Mouse (Mus musculus): ENCODE measurements at regions not wholly inside any gene's neighbourhood (a gene's known extent, or its start where the extent isn't known, plus 50 kb on each side); places are given as distances from the start of the nearest gene placed in this dataset.
A peak's percentile ranks its signal among the peaks of the same experiment; 100 is the strongest.

DNA sequence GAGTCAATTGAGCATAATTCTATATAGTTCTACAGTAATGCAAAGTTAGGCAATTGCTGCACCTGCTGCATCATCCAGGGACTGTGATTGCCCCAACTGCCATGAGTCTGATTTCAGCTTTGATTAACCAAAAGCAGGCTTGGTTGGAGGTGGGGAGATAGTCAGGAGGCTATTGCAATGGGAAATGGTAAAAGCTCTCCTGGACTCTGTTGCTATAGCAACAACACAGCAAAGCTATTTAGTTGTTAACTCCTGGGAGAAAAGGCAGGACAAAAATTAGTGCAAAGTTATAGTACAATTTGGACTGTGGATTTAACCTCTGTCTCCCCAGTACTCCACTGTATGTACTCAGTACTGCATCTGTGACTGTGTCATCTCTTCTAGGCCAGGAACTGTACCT is 51.7 kb upstream of the Rasgrf1 start:
- DNase-seq (ENCODE audit: low read depth, low spot score): peak; percentile 26

GRCm38 (mm10) chr9:89850491-89851282 is 59.0 kb upstream of the Rasgrf1 start:
- no peak for DNase-seq (ENCODE audit: low read depth, low spot score)

DNA sequence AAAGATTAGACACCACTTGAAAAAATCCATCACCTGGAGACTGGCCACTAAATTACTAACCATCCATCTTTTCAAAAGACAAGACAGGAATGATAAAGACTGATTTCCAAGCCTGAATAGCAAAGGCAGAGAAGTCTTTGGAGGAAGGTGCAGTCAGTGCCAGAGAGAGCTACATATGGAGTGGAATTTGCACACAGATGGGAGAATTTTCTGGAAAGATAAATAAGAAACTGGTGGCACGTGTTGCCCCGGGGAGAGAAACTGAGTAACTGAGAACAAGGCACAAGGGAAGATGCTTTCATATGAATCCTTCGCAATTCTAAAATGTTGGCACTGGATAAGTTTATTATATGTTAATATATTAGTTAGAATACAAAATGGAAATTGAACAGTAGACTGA is 59.8 kb upstream of the Rasgrf1 start:
- DNase-seq (ENCODE audit: low read depth, low spot score): no peak

DNA sequence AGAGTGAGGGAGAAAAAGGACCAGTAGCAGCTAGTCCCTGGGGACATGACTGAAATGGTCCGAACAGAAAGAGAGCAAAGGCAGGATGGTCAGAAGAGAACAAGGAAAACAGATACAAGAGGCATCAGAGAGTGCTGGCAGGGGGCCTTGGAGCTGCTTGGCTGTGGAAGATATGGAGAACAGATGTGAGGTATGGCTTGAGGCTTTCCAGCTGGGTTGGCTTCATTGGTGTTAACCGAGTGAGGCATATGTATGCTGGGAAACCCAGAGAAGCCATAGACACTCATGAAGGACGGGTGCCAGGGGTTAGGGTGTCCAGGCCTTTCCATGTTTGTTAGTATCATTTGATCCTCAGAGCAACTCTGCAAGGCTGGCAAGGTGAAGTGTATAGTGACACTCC is 61.1 kb upstream of the Rasgrf1 start:
- DNase-seq (ENCODE audit: low read depth, low spot score): no peak

GRCm38 (mm10) chr9:89846973-89847372 is 62.7 kb upstream of the Rasgrf1 start:
- DNase-seq (ENCODE audit: low read depth, low spot score): no peak

GRCm38 (mm10) chr9:89842776-89843089 is 67.0 kb upstream of the Rasgrf1 start:
- DNase-seq (ENCODE audit: low read depth, low spot score): no peak

- DNase-seq (ENCODE audit: low read depth, low spot score): no peak
Observed at GRCm38 (mm10) chr9:89841866-89842775, 67.6 kb upstream of the Rasgrf1 start.

GRCm38 (mm10) chr9:89841371-89841770 is 68.3 kb upstream of the Rasgrf1 start:
- no peak for DNase-seq (ENCODE audit: low read depth, low spot score)

DNA sequence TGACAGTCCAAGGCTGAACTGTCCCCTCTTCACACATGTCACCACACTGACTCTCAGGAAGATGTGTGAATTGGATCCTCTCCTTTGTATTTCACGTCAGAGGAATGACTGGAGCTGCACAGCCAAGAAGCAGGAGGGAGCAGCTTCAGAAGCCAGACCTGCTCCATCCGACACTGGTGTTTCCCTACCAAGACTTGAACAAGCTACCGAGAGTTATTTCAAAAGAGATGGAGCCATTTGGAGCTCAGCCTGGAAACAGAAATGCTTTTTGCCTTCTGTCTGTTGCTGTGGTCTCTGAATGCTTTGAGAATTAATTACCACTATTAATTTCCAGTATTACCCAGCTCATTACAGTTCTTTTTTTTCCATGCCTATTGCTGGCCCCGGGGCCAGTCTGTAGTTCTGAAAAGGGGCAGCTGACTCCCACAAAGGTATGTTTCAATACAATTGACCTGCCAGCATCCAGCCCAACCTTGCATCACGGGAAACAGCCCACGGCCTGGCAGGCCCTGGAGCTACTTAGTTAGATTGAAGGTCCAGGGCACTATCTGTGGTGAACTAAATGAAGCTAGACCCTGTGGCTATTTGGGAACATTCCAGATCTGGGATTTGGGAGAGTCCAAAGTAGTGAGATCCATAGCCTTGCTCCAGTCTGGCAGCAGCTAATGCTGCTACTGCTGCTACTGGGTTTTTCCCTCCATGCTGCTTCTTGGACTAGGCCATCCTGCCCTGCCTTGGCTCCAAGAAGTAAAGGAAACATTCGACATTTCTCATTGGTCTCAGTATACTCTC is 73.1 kb upstream of the Rasgrf1 start:
- no peak for DNase-seq (ENCODE audit: low read depth, low spot score)

- no peak for DNase-seq (ENCODE audit: low read depth, low spot score)
Observed at GRCm38 (mm10) chr9:89833596-89833995, 76.1 kb upstream of the Rasgrf1 start.

- DNase-seq (ENCODE audit: low read depth, low spot score): no peak
Observed at GRCm38 (mm10) chr9:89831855-89832254, 77.9 kb upstream of the Rasgrf1 start.

GRCm38 (mm10) chr9:89828156-89828555 is 81.6 kb upstream of the Rasgrf1 start:
- no peak for DNase-seq (ENCODE audit: low read depth, low spot score)

DNA sequence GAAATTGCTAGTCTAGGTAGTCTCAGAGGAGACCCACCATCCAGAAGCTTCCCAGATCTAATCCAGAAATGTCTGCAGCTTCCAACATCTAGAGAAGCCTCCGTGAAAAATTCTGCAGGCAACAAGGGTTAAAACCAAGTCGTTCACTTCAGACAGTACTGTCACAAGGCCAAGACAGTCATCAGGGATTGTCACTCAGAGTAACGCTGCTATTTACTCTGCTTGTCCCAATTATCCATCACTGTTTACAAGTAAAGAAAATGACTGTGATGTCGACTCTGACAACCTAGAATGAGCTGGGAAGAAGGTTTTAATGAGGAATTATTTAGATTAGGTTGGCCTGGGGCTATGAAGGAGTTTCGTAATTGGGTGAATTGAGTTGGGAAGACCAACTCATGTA is 82.1 kb upstream of the Rasgrf1 start:
- no peak for DNase-seq (ENCODE audit: low read depth, low spot score)

GRCm38 (mm10) chr9:89826712-89827548 is 82.8 kb upstream of the Rasgrf1 start:
- DNase-seq (ENCODE audit: low read depth, low spot score): peak; percentile 89

GRCm38 (mm10) chr9:89821853-89822243 is 83.6 kb upstream of the Ankrd34c start:
- DNase-seq (ENCODE audit: low read depth, low spot score): no peak

- DNase-seq (ENCODE audit: low read depth, low spot score): no peak
Observed at GRCm38 (mm10) chr9:89821109-89821852, 83.0 kb upstream of the Ankrd34c start.

GRCm38 (mm10) chr9:89813616-89814318 is 75.5 kb upstream of the Ankrd34c start:
- peak; percentile 25 for DNase-seq (ENCODE audit: low read depth, low spot score)

- DNase-seq (ENCODE audit: low read depth, low spot score): no peak
Observed at GRCm38 (mm10) chr9:89807381-89807780, 69.1 kb upstream of the Ankrd34c start.

- DNase-seq (ENCODE audit: low read depth, low spot score): peak; percentile 21
Observed at GRCm38 (mm10) chr9:89802658-89803057, 64.4 kb upstream of the Ankrd34c start.

DNA sequence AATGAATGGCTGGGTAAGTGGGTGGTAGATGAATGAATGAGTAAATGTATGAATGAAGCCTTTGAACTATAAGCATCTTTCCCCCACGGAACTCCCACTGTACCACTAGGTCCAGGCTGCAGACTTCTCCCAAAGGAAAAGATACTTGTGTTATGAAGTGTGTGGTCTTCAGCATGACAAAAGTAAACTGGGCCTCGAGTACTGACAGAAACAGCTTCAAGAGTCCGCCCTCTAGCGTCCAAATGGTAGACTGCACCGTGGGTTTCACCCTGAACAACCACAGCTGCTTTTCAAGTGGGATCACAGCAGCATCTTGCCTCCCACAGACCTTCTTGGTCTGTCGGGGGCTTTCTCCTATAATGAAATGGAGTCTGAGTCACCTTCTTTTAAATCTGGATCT is 54.7 kb upstream of the Ankrd34c start:
- DNase-seq (ENCODE audit: low read depth, low spot score): peak; percentile 73
